Mouse (Mus musculus): ENCODE measurements around the gene Camta1. TPM values are rescaled to one million over a fixed set of nuclear protein-coding genes. Genes with fewer than 3 reads are reported as not detected.
"Not testable (repeated sequence)": the region's sequence is repeated elsewhere in the genome, so short reads cannot be mapped to it uniquely, and the experiment has no call there.

Camta1 gene
- polyA plus RNA-seq, 1 experiment = 1.8 TPM

GRCm38 (mm10) chr4:150924308-150924707, 937.4 kb downstream of the Camta1 start:
- Histone ChIP-seq H3K4me1 (ENCODE audit: control insufficient read depth) (peaks cover 5% of the 10 kb centered on the region), H3K36me3 (ENCODE audit: control insufficient read depth) (no peaks in the 10 kb centered on the region), H3K4me3 (replicated peaks) (no peak overlapping the region), H3K9me3 (ENCODE audit: control insufficient read depth, low read length) (no peaks in the 10 kb centered on the region), H3K27me3 (ENCODE audit: control insufficient read depth) (peaks cover 8% of the 10 kb centered on the region)
- TF ChIP-seq TAL1 (IDR thresholded peaks at IDR 0.05; ENCODE audit: low read length) = no peak
- no peak for TF ChIP-seq GATA1 (IDR thresholded peaks at IDR 0.05; ENCODE audit: low read length)

GRCm38 (mm10) chr4:150921206-150921605, 940.5 kb downstream of the Camta1 start:
- H3K9me3 ChIP-seq (ENCODE audit: control insufficient read depth, low read length) = no peaks in the 10 kb centered on the region
- TF ChIP-seq GATA1 (IDR thresholded peaks at IDR 0.05; ENCODE audit: low read length) (no peak), TAL1 (IDR thresholded peaks at IDR 0.05; ENCODE audit: low read length) (no peak)
- no peak overlapping the region for H3K4me3 ChIP-seq (replicated peaks)
- H3K36me3 ChIP-seq (ENCODE audit: control insufficient read depth) = no peaks in the 10 kb centered on the region
- H3K4me1 ChIP-seq (ENCODE audit: control insufficient read depth) = peaks cover 5% of the 10 kb centered on the region
- H3K27me3 ChIP-seq (ENCODE audit: control insufficient read depth) = no peaks in the 10 kb centered on the region

- TF ChIP-seq TAL1 (IDR thresholded peaks at IDR 0.05; ENCODE audit: low read length) (no peak), GATA1 (IDR thresholded peaks at IDR 0.05; ENCODE audit: low read length) (no peak)
- Histone ChIP-seq H3K27me3 (ENCODE audit: control insufficient read depth) (no peaks in the 10 kb centered on the region), H3K4me1 (ENCODE audit: control insufficient read depth) (peaks cover 28% of the 10 kb centered on the region), H3K4me3 (replicated peaks) (no peak overlapping the region), H3K36me3 (ENCODE audit: control insufficient read depth) (no peaks in the 10 kb centered on the region), H3K9me3 (ENCODE audit: control insufficient read depth, low read length) (no peaks in the 10 kb centered on the region)
Observed at GRCm38 (mm10) chr4:150917336-150918027, 944.2 kb downstream of the Camta1 start.

- Histone ChIP-seq H3K27me3 (ENCODE audit: control insufficient read depth) (no peaks in the 10 kb centered on the region), H3K4me3 (replicated peaks) (peak overlapping the region; percentile 96), H3K9me3 (ENCODE audit: control insufficient read depth, low read length) (no peaks in the 10 kb centered on the region), H3K36me3 (ENCODE audit: control insufficient read depth) (no peaks in the 10 kb centered on the region), H3K4me1 (ENCODE audit: control insufficient read depth) (peaks cover 38% of the 10 kb centered on the region)
- TF ChIP-seq TAL1 (IDR thresholded peaks at IDR 0.05; ENCODE audit: low read length) (no peak), GATA1 (IDR thresholded peaks at IDR 0.05; ENCODE audit: low read length) (no peak)
Observed at GRCm38 (mm10) chr4:150915181-150915906, 946.3 kb downstream of the Camta1 start.

GRCm38 (mm10) chr4:150914290-150914733, 947.4 kb downstream of the Camta1 start, which contains the start of the genes Park7 and Tnfrsf9:
TSS of gene Park7 (minus strand) at chr4:150914437.
TSS of gene Tnfrsf9 (plus strand) at chr4:150914562.
- H3K9me3 ChIP-seq (ENCODE audit: control insufficient read depth, low read length) = 0 out of 2 replicates have a peak, but pooled peaks cover 2% of the 10 kb centered on the region
- H3K27me3 ChIP-seq (ENCODE audit: control insufficient read depth) = no peaks in the 10 kb centered on the region
- TF ChIP-seq TAL1 (IDR thresholded peaks at IDR 0.05; ENCODE audit: low read length) (no peak), GATA1 (IDR thresholded peaks at IDR 0.05; ENCODE audit: low read length) (no peak)
- peak within 1 kb of the TSS; percentile 96 for H3K4me3 ChIP-seq (replicated peaks)
- peaks cover 49% of the 10 kb centered on the region for H3K4me1 ChIP-seq (ENCODE audit: control insufficient read depth)
- H3K36me3 ChIP-seq (ENCODE audit: control insufficient read depth) = peaks cover 2% of the 10 kb centered on the region; the same call in 1 of the 2 replicates

GRCm38 (mm10) chr4:150913743-150914142, 947.9 kb downstream of the Camta1 start:
- H3K27me3 ChIP-seq (ENCODE audit: control insufficient read depth) = no peaks in the 10 kb centered on the region
- H3K4me3 ChIP-seq (replicated peaks) = peak overlapping the region; percentile 96
- peaks cover 2% of the 10 kb centered on the region; the same call in 1 of the 2 replicates for H3K36me3 ChIP-seq (ENCODE audit: control insufficient read depth)
- H3K9me3 ChIP-seq (ENCODE audit: control insufficient read depth, low read length) = 0 out of 2 replicates have a peak, but pooled peaks cover 2% of the 10 kb centered on the region
- TF ChIP-seq TAL1 (IDR thresholded peaks at IDR 0.05; ENCODE audit: low read length) (no peak), GATA1 (IDR thresholded peaks at IDR 0.05; ENCODE audit: low read length) (no peak)
- H3K4me1 ChIP-seq (ENCODE audit: control insufficient read depth) = peaks cover 54% of the 10 kb centered on the region

- H3K4me3 ChIP-seq (replicated peaks) = peak overlapping the region; percentile 92
- peaks cover 22% of the 10 kb centered on the region for H3K36me3 ChIP-seq (ENCODE audit: control insufficient read depth)
- H3K9me3 ChIP-seq (ENCODE audit: control insufficient read depth, low read length) = 0 out of 2 replicates have a peak, but pooled peaks cover 2% of the 10 kb centered on the region
- TF ChIP-seq GATA1 (IDR thresholded peaks at IDR 0.05; ENCODE audit: low read length) (no peak), TAL1 (IDR thresholded peaks at IDR 0.05; ENCODE audit: low read length) (no peak)
- H3K27me3 ChIP-seq (ENCODE audit: control insufficient read depth) = no peaks in the 10 kb centered on the region
- H3K4me1 ChIP-seq (ENCODE audit: control insufficient read depth) = peaks cover 61% of the 10 kb centered on the region
Observed at GRCm38 (mm10) chr4:150910164-150910951, 951.3 kb downstream of the Camta1 start.

GRCm38 (mm10) chr4:150909451-150910156, 952.1 kb downstream of the Camta1 start:
- peaks cover 28% of the 10 kb centered on the region for H3K36me3 ChIP-seq (ENCODE audit: control insufficient read depth)
- H3K4me1 ChIP-seq (ENCODE audit: control insufficient read depth) = peaks cover 53% of the 10 kb centered on the region
- 0 out of 2 replicates have a peak, but pooled peaks cover 2% of the 10 kb centered on the region for H3K9me3 ChIP-seq (ENCODE audit: control insufficient read depth, low read length)
- no peaks in the 10 kb centered on the region for H3K27me3 ChIP-seq (ENCODE audit: control insufficient read depth)
- no peak for TF ChIP-seq TAL1 (IDR thresholded peaks at IDR 0.05; ENCODE audit: low read length)
- TF ChIP-seq GATA1 (IDR thresholded peaks at IDR 0.05; ENCODE audit: low read length) = no peak
- peak overlapping the region; percentile 92 for H3K4me3 ChIP-seq (replicated peaks)

- H3K27me3 ChIP-seq (ENCODE audit: control insufficient read depth); H3K9me3 ChIP-seq (ENCODE audit: control insufficient read depth, low read length); H3K4me3 ChIP-seq (replicated peaks): not testable (repeated sequence)
- Histone ChIP-seq H3K36me3 (ENCODE audit: control insufficient read depth) (peaks cover 36% of the 10 kb centered on the region), H3K4me1 (ENCODE audit: control insufficient read depth) (peaks cover 47% of the 10 kb centered on the region)
Observed at GRCm38 (mm10) chr4:150908512-150908911, 953.2 kb downstream of the Camta1 start.
